Mouse (Mus musculus) liver, adult 2 months (tissue): ENCODE results near the gene Olfr1109.

Experiments used
- CTCF ChIP-seq: fragments of 200-500 bp; IDR thresholded peaks from 2 replicates; pipeline ENCODE4 v1.5.1; 2011; ENCODE audit warnings: low read depth, low read length, control low read depth
- POLR2A ChIP-seq: fragments of 200-500 bp; IDR thresholded peaks from 2 replicates; pipeline ENCODE4 v1.6.1; 2011; ENCODE audit warnings: low read length, control low read depth; ENCODE audit not compliant: insufficient read depth; ENCODE audit errors: extremely low read depth

GRCm38 (mm10) chr2:87075717-87076116 is 20.1 kb downstream of the Olfr1109 start, which contains the start of gene Olfr1107:
- TF ChIP-seq CTCF (no peak), POLR2A (no peak)
